Mouse (Mus musculus) layer of hippocampus, postnatal 10 days (tissue): ENCODE data around the gene Nid1. TPM values are rescaled to one million over a fixed set of nuclear protein-coding genes. Genes with fewer than 3 reads are reported as not detected.
"Not testable (repeated sequence)": the region's sequence is repeated elsewhere in the genome, so short reads cannot be mapped to it uniquely, and the experiment has no call there.

Experiments used
- DNase-seq, 2 experiments: peaks; one replicate each; pipeline ENCODE4 v3.0.0; 2021; ENCODE audit warnings: low spot score in 2 of 2
- total RNA-seq, 2 experiments: library from RNA; stranded (reverse); gene quantifications; 2 replicates each; pipeline ENCODE4 v1.2.3; 2021

Nid1 gene
- total RNA-seq, 2 experiments from 2014 or later, result 28.3 to 29.5 TPM

GRCm38 (mm10) chr13:13450931-13451330 lies 13.6 kb downstream of the Nid1 start:
- DNase-seq, result not testable (repeated sequence)

GRCm38 (mm10) chr13:13453332-13453731 lies 16.0 kb downstream of the Nid1 start:
- not testable (repeated sequence) for DNase-seq

GRCm38 (mm10) chr13:13454249-13454648 lies 16.9 kb downstream of the Nid1 start:
- not testable (repeated sequence) for DNase-seq

- not testable (repeated sequence) for DNase-seq
Measured at GRCm38 (mm10) chr13:13455632-13456492, 18.5 kb downstream of the Nid1 start.

GRCm38 (mm10) chr13:13458138-13458737 lies 20.9 kb downstream of the Nid1 start:
- no peak for DNase-seq

- no peak for DNase-seq
Measured at GRCm38 (mm10) chr13:13460521-13461138, 23.3 kb downstream of the Nid1 start.

GRCm38 (mm10) chr13:13461446-13462192 lies 24.3 kb downstream of the Nid1 start:
- DNase-seq, result no peak

GRCm38 (mm10) chr13:13463949-13464348 lies 26.6 kb downstream of the Nid1 start:
- no peak for DNase-seq

- DNase-seq, result not testable (repeated sequence)
Measured at GRCm38 (mm10) chr13:13467249-13467648, 29.9 kb downstream of the Nid1 start.

GRCm38 (mm10) chr13:13468513-13468912 lies 31.2 kb downstream of the Nid1 start:
- DNase-seq, result no peak

- DNase-seq, result no peak
Measured at GRCm38 (mm10) chr13:13471334-13471757, 34.0 kb downstream of the Nid1 start.

GRCm38 (mm10) chr13:13474464-13474863 lies 37.1 kb downstream of the Nid1 start:
- not testable (repeated sequence) for DNase-seq

GRCm38 (mm10) chr13:13474991-13475390 lies 37.6 kb downstream of the Nid1 start:
- no peak for DNase-seq

GRCm38 (mm10) chr13:13476568-13476967 lies 39.2 kb downstream of the Nid1 start:
- no peak for DNase-seq

GRCm38 (mm10) chr13:13477046-13477445 lies 39.7 kb downstream of the Nid1 start:
- DNase-seq, result no peak

- no peak for DNase-seq
Measured at GRCm38 (mm10) chr13:13479986-13480385, 42.6 kb downstream of the Nid1 start.

GRCm38 (mm10) chr13:13481033-13481432 lies 43.7 kb downstream of the Nid1 start:
- peak; percentile 42 to 53 for DNase-seq

GRCm38 (mm10) chr13:13481875-13482674 lies 44.7 kb downstream of the Nid1 start:
- DNase-seq, result no peak

- DNase-seq, result no peak
Measured at GRCm38 (mm10) chr13:13484351-13484751, 47.0 kb downstream of the Nid1 start.

- no peak for DNase-seq
Measured at GRCm38 (mm10) chr13:13484883-13485282, 47.5 kb downstream of the Nid1 start.
